Mouse (Mus musculus) forebrain, embryonic 14.5 days (tissue): ENCODE measurements around the gene Pbx2. TPM values are rescaled to one million over a fixed set of nuclear protein-coding genes. Genes with fewer than 3 reads are reported as not detected.

Experiments
- ATAC-seq: fragments of 200-750 bp; cut with Nextera tagmentation; 2 replicates; pipeline ENCODE4 v1.8.0; 2017; ENCODE audit warnings: mild to moderate bottlenecking, moderate library complexity
- DNase-seq: peaks from one replicate; pipeline ENCODE4 v3.0.0-alpha.2; 2015; ENCODE audit warnings: low spot score
- H3K27ac ChIP-seq: fragments of 300-500 bp; sonication (generic); 2 replicates; pipeline ENCODE4 v1.5.1; 2014; ENCODE audit warnings: low read depth, mild to moderate bottlenecking, control low read depth, low read length, moderate library complexity
- H3K27me3 ChIP-seq: fragments of 300-500 bp; sonication (generic); replicated peaks from 2 replicates; pipeline ENCODE4 v1.6.1; 2014; ENCODE audit warnings: low read length, control low read depth, mixed read lengths; ENCODE audit not compliant: control insufficient read depth, insufficient read depth
- H3K36me3 ChIP-seq: fragments of 300-500 bp; sonication (generic); 2 replicates; pipeline ENCODE4 v1.6.1; 2014; ENCODE audit warnings: low read length, control low read depth; ENCODE audit not compliant: control insufficient read depth, insufficient read depth
- H3K4me1 ChIP-seq: fragments of 300-500 bp; sonication (generic); 2 replicates; pipeline ENCODE4 v1.6.1; 2014; ENCODE audit warnings: antibody characterized with exemption, low read length, control low read depth; ENCODE audit not compliant: control insufficient read depth, insufficient read depth
- H3K4me2 ChIP-seq: fragments of 300-500 bp; sonication (generic); 2 replicates; pipeline ENCODE4 v1.6.1; 2014; ENCODE audit warnings: mild to moderate bottlenecking, control low read depth, low read length
- H3K4me3 ChIP-seq: fragments of 300-500 bp; sonication (generic); 2 replicates; pipeline ENCODE4 v1.5.1; 2014; ENCODE audit warnings: low read depth, low read length, control low read depth
- H3K9ac ChIP-seq: fragments of 300-500 bp; sonication (generic); 2 replicates; pipeline ENCODE4 v1.6.1; 2014; ENCODE audit warnings: mild to moderate bottlenecking, low read length, control low read depth, moderate library complexity
- H3K9me3 ChIP-seq: fragments of 300-500 bp; sonication (generic); replicated peaks from 2 replicates; pipeline ENCODE4 v1.6.1; 2016; ENCODE audit warnings: low read length, control low read depth, mixed read lengths; ENCODE audit not compliant: control insufficient read depth
- WGBS: fragments of 180-500 bp; shearing (Covaris S2); extraction: QIAGEN DNeasy Blood & Tissue Kit; methylation state at CpG from one replicate; pipeline ENCODE4 v1.1.7; 2014; 5-methylcytosine and 5-hydroxymethylcytosine counted together
- polyA plus RNA-seq: library from polyadenylated mRNA; unstranded; fragments of >200 nt; fragmentation: Nextera tagmentation; extraction: Ambion mirVana; gene quantifications from 2 replicates; pipeline ENCODE4 v1.2.1, GENCODE M21; 2014

Gene Pbx2
- polyA plus RNA-seq, 1 experiment from 2014 or later = 9.6 TPM

GRCm38 (mm10) chr17:34645831-34646511 lies 54.9 kb downstream of the Pbx2 start:
- H3K27ac ChIP-seq = no peak overlapping the region
- H3K4me3 ChIP-seq = no peak overlapping the region
- no peak overlapping the region for H3K9ac ChIP-seq
- no peaks in the 10 kb centered on the region for H3K9me3 ChIP-seq
- 87% methylated on average over 30 of the region's 30 CpGs for WGBS
- no peaks in the 10 kb centered on the region for H3K27me3 ChIP-seq
- peaks cover 17% of the 10 kb centered on the region for H3K4me1 ChIP-seq
- H3K4me2 ChIP-seq = peak overlapping the region; percentile 30; the same call in 1 of the 2 replicates
- ATAC-seq (no peak), DNase-seq (no peak)
- H3K36me3 ChIP-seq = peaks cover 21% of the 10 kb centered on the region

Other genes with a start within 250 kb of the Pbx2 start
- not detected in 2 replicates for gene Btnl2, start 236.4 kb upstream of the Pbx2 start, polyA plus RNA-seq
- not detected in 2 replicates for gene Btnl1, start 214.1 kb upstream of the Pbx2 start, polyA plus RNA-seq
- 3.7 and 4.2 TPM in 2 replicates for gene BC051142, start 192.4 kb upstream of the Pbx2 start, polyA plus RNA-seq
- not detected in 2 replicates for gene Btnl4, start 113.9 kb upstream of the Pbx2 start, polyA plus RNA-seq
- gene Btnl6, start 73.9 kb upstream of the Pbx2 start, polyA plus RNA-seq = not detected in 2 replicates
- 4.1 and 6.0 TPM in 2 replicates for gene Notch4, start 27.0 kb upstream of the Pbx2 start, polyA plus RNA-seq
- gene Gpsm3, start 1.5 kb upstream of the Pbx2 start, polyA plus RNA-seq = 3.7 and 4.5 TPM in 2 replicates
- 1.1 and 1.5 TPM in 2 replicates for gene Ager, start 6.6 kb downstream of the Pbx2 start, polyA plus RNA-seq
- gene Rnf5, start 12.4 kb downstream of the Pbx2 start, polyA plus RNA-seq = 222 TPM in 2 replicates
- 88.6 and 106 TPM in 2 replicates for gene Agpat1, start 13.0 kb downstream of the Pbx2 start, polyA plus RNA-seq
- gene Egfl8, start 24.7 kb downstream of the Pbx2 start, polyA plus RNA-seq = 7.6 and 8.7 TPM in 2 replicates
- gene Ppt2, start 37.2 kb downstream of the Pbx2 start, polyA plus RNA-seq = 23.8 and 24.6 TPM in 2 replicates
- 5.0 and 5.5 TPM in 2 replicates for gene Prrt1, start 38.3 kb downstream of the Pbx2 start, polyA plus RNA-seq
- 12.6 and 14.9 TPM in 2 replicates for gene Fkbpl, start 53.5 kb downstream of the Pbx2 start, polyA plus RNA-seq
- gene Atf6b, start 55.9 kb downstream of the Pbx2 start, polyA plus RNA-seq = 75.0 and 90.9 TPM in 2 replicates
- gene Tnxb, start 79.3 kb downstream of the Pbx2 start, polyA plus RNA-seq = 0.04 and 0.10 TPM in 2 replicates
- gene C4b, start 152.6 kb downstream of the Pbx2 start, polyA plus RNA-seq = not detected in 2 replicates
- not detected in 2 replicates for gene Cyp21a1, start 213.3 kb downstream of the Pbx2 start, polyA plus RNA-seq
- 31.7 and 33.8 TPM in 2 replicates for gene Stk19, start 245.7 kb downstream of the Pbx2 start, polyA plus RNA-seq
- gene Dxo, start 245.8 kb downstream of the Pbx2 start, polyA plus RNA-seq = 54.9 and 66.4 TPM in 2 replicates